Mouse (Mus musculus) MEL (cell line): ENCODE measurements at regions not wholly inside any gene's neighbourhood (a gene's known extent, or its start where the extent isn't known, plus 50 kb on each side); places are given as distances from the start of the nearest gene placed in this dataset.

ENCODE experiments used
- CTCF ChIP-seq, 3 experiments: IDR thresholded peaks in 2 of 3; conservative IDR thresholded peaks in 1 of 3; 2 replicates each; pipeline ENCODE4 v1.5.1; 2011 to 2012; ENCODE audit warnings: low read length in 3 of 3, low read depth in 2 of 3, mild to moderate bottlenecking in 2 of 3, improper control_type of control experiment in 1 of 3, inconsistent platforms in 1 of 3, mixed read lengths in 1 of 3, moderate library complexity in 1 of 3; ENCODE audit not compliant: control insufficient read depth in 1 of 3, insufficient read depth in 1 of 3, poor library complexity in 1 of 3, severe bottlenecking in 1 of 3
- E2F4 ChIP-seq: IDR thresholded peaks from 2 replicates; pipeline ENCODE4 v1.6.1; 2011; ENCODE audit warnings: low read depth, low read length, improper control_type of control experiment, borderline replicate concordance
- EP300 ChIP-seq, 2 experiments: IDR thresholded peaks; 2 replicates each; pipeline ENCODE4 v1.6.1; 2011; ENCODE audit warnings: improper control_type of control experiment in 2 of 2, low read length in 2 of 2, low read depth in 1 of 2, mild to moderate bottlenecking in 1 of 2
- GATA1 ChIP-seq: IDR thresholded peaks from 2 replicates; pipeline ENCODE4 v1.6.1; 2011; ENCODE audit warnings: low read depth, low read length, improper control_type of control experiment
- KAT2A ChIP-seq: conservative IDR thresholded peaks from 2 replicates; pipeline ENCODE4 v1.6.1; 2012; ENCODE audit warnings: low read depth, low read length, improper control_type of control experiment, inconsistent platforms
- MAFK ChIP-seq: IDR thresholded peaks from 2 replicates; pipeline ENCODE4 v1.6.1; 2011; ENCODE audit warnings: low read depth, mild to moderate bottlenecking, low read length, improper control_type of control experiment, borderline replicate concordance
- MXI1 ChIP-seq: IDR thresholded peaks from 2 replicates; pipeline ENCODE4 v1.6.1; 2011; ENCODE audit warnings: mild to moderate bottlenecking, low read depth, low read length, improper control_type of control experiment
- POLR2A ChIP-seq, 2 experiments: IDR thresholded peaks; 2 replicates each; pipeline ENCODE4 v1.6.1; 2011 to 2012; ENCODE audit warnings: low read length in 2 of 2, mild to moderate bottlenecking in 2 of 2, control low read depth in 1 of 2, improper control_type of control experiment in 1 of 2, low read depth in 1 of 2, moderate library complexity in 1 of 2; ENCODE audit not compliant: control insufficient read depth in 1 of 2, insufficient read depth in 1 of 2, poor library complexity in 1 of 2
- TAL1 ChIP-seq: IDR thresholded peaks from 2 replicates; pipeline ENCODE4 v1.6.1; 2012; ENCODE audit warnings: mild to moderate bottlenecking, inconsistent platforms, low read length, moderate library complexity, mixed read lengths
- USF1 ChIP-seq: IDR thresholded peaks from 2 replicates; pipeline ENCODE4 v1.6.1; 2014; ENCODE audit warnings: low read depth, mild to moderate bottlenecking, inconsistent platforms, low read length, improper control_type of control experiment, moderate library complexity
- USF2 ChIP-seq, 2 experiments: IDR thresholded peaks; 2 replicates each; pipeline ENCODE4 v1.6.1; 2011 to 2012; ENCODE audit warnings: improper control_type of control experiment in 2 of 2, low read length in 2 of 2, borderline replicate concordance in 1 of 2, inconsistent platforms in 1 of 2, low read depth in 1 of 2, mild to moderate bottlenecking in 1 of 2; ENCODE audit not compliant: insufficient read depth in 1 of 2
- ZKSCAN1 ChIP-seq: IDR thresholded peaks from 2 replicates; pipeline ENCODE4 v1.6.1; 2012; ENCODE audit warnings: low read depth, mild to moderate bottlenecking, inconsistent platforms, low read length, improper control_type of control experiment, moderate library complexity

DNA sequence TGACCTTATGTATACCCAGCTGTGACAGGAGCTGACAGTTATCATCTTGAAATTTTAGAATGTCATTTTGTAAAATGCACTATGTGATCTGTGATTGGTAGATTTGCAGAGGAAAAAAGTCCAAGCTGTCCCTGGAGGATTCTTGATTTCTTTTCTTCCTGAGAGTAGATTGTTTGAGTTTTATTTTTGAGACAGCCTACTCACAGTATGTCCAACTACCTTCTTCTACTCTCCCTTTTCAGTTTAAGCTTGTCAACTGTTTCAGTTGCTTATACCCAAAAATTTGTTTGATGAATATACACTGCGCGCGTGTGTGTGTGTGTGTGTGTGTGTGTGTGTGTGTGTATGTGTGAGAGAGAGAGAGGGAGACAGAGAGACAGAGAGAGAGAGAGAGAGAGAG, 346.9 kb downstream of the Phf14 start:
- TF ChIP-seq E2F4: no peak
- TF ChIP-seq POLR2A (IDR thresholded peaks at IDR 0.05; ENCODE audit: control insufficient read depth in 1 of 2, insufficient read depth in 1 of 2, low read depth in 1 of 2, low read length in 2 of 2, poor library complexity in 1 of 2): no peak
- no peak for TF ChIP-seq CTCF (IDR thresholded peaks at IDR 0.05 in 2 of 3, conservative IDR thresholded peaks at IDR 0.05 in 1 of 3; ENCODE audit: control insufficient read depth in 1 of 3, insufficient read depth in 1 of 3, low read depth in 2 of 3, low read length in 3 of 3, poor library complexity in 1 of 3, severe bottlenecking in 1 of 3)
- TF ChIP-seq EP300 (IDR thresholded peaks at IDR 0.05; ENCODE audit: low read depth in 1 of 2, low read length in 2 of 2): no peak
- TF ChIP-seq USF1: no peak
- TF ChIP-seq USF2 (IDR thresholded peaks at IDR 0.05; ENCODE audit: borderline replicate concordance in 1 of 2, insufficient read depth in 1 of 2, low read depth in 1 of 2, low read length in 2 of 2): no peak
- TF ChIP-seq GATA1: no peak
- no peak for TF ChIP-seq MAFK
- no peak for TF ChIP-seq KAT2A
- no peak for TF ChIP-seq ZKSCAN1
- no peak for TF ChIP-seq MXI1
- no peak for TF ChIP-seq TAL1
